Mouse (Mus musculus) 3134 (cell line): Measurements from ENCODE around the gene Krt71.
"Not testable (repeated sequence)": the region's sequence is repeated elsewhere in the genome, so short reads cannot be mapped to it uniquely, and the experiment has no call there.

Experiments
- DNase-seq: peaks from one replicate; pipeline ENCODE4 v3.0.0-alpha.2; 2011; ENCODE audit warnings: low spot score; ENCODE audit not compliant: insufficient read length; ENCODE audit errors: extremely low read depth

Krt71 gene

GRCm38 (mm10) chr15:101690460-101690859, 52.4 kb downstream of the Krt71 start:
- not testable (repeated sequence) for DNase-seq

GRCm38 (mm10) chr15:101688161-101688560, 54.7 kb downstream of the Krt71 start:
- no peak for DNase-seq
